Mouse (Mus musculus) heart, embryonic 11.5 days (tissue): ENCODE measurements around the gene Nsun7. TPM values are rescaled to one million over a fixed set of nuclear protein-coding genes. Genes with fewer than 3 reads are reported as not detected.

Experiments
- ATAC-seq: fragments of 200-750 bp; cut with Nextera tagmentation; replicated peaks from 2 replicates; pipeline ENCODE4 v1.8.0; 2017; ENCODE audit warnings: moderate library complexity; ENCODE audit not compliant: insufficient number of reproducible peaks, low FRiP score, low TSS enrichment
- H3K27ac ChIP-seq: fragments of 300-500 bp; sonication (generic); 2 replicates; pipeline ENCODE4 v1.5.1; 2014; ENCODE audit warnings: mild to moderate bottlenecking, low read depth, low read length
- H3K27me3 ChIP-seq: fragments of 300-500 bp; sonication (generic); 2 replicates; pipeline ENCODE4 v1.6.1; 2014; ENCODE audit warnings: mild to moderate bottlenecking, low read length, mixed read lengths; ENCODE audit not compliant: control insufficient read depth, insufficient read depth
- H3K36me3 ChIP-seq: fragments of 300-500 bp; sonication (generic); 2 replicates; pipeline ENCODE4 v1.6.1; 2014; ENCODE audit warnings: mild to moderate bottlenecking, low read length, moderate library complexity, mixed read lengths; ENCODE audit not compliant: control insufficient read depth, insufficient read depth
- H3K4me1 ChIP-seq: fragments of 300-500 bp; sonication (generic); 2 replicates; pipeline ENCODE4 v1.6.1; 2014; ENCODE audit warnings: low read length; ENCODE audit not compliant: control insufficient read depth, insufficient read depth
- H3K4me2 ChIP-seq: fragments of 300-500 bp; sonication (generic); 2 replicates; pipeline ENCODE4 v1.6.1; 2014; ENCODE audit warnings: mild to moderate bottlenecking, moderate library complexity
- H3K4me3 ChIP-seq: fragments of 300-500 bp; sonication (generic); 2 replicates; pipeline ENCODE4 v1.5.1; 2014; ENCODE audit warnings: low read depth, low read length
- H3K9ac ChIP-seq: fragments of 300-500 bp; sonication (generic); 2 replicates; pipeline ENCODE4 v1.6.1; 2014; ENCODE audit warnings: mild to moderate bottlenecking, low read depth, low read length, moderate library complexity
- H3K9me3 ChIP-seq: fragments of 300-500 bp; sonication (generic); replicated peaks from 2 replicates; pipeline ENCODE4 v1.6.1; 2016; ENCODE audit warnings: low read length; ENCODE audit not compliant: control insufficient read depth
- WGBS: fragments of 180-500 bp; shearing (Covaris S2); extraction: QIAGEN DNeasy Blood & Tissue Kit; methylation state at CpG from one replicate; pipeline ENCODE4 v1.1.7; 2014; ENCODE audit not compliant: insufficient replicate concordance; 5-methylcytosine and 5-hydroxymethylcytosine counted together
- polyA plus RNA-seq: library from polyadenylated mRNA; unstranded; fragments of >200 nt; fragmentation: Nextera tagmentation; extraction: Ambion mirVana; gene quantifications from 2 replicates; pipeline ENCODE4 v1.2.1, GENCODE M21; 2014

Nsun7 gene
- polyA plus RNA-seq, 1 experiment from 2014 or later = 0.23 TPM

DNA sequence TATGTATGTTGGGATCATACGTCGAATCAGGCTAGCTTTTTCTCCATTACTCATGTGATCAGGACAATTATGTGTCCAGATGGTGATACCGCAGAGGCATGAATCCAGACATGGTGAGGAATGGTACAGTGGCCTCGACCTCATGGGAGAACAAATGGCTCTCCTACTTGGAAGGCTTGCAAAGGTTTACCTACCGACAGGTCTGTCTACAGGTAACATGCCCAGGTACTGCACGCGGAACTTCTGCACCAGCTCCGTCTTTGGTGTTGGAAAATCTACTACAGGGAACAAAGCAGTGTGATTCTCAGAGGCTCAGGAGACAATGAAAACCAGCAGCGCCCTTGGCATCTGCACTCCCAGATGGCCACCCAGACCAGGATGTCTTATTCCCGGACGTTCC, 51.1 kb downstream of the Nsun7 start:
- Histone ChIP-seq H3K9ac (no peak overlapping the region), H3K4me3 (no peak overlapping the region), H3K27me3 (no peaks in the 10 kb centered on the region), H3K27ac (no peak overlapping the region), H3K9me3 (no peaks in the 10 kb centered on the region), H3K4me2 (no peak overlapping the region), H3K4me1 (no peaks in the 10 kb centered on the region), H3K36me3 (no peaks in the 10 kb centered on the region)
- WGBS = 87% methylated on average over 11 of the region's 11 CpGs
- no peak for ATAC-seq

DNA sequence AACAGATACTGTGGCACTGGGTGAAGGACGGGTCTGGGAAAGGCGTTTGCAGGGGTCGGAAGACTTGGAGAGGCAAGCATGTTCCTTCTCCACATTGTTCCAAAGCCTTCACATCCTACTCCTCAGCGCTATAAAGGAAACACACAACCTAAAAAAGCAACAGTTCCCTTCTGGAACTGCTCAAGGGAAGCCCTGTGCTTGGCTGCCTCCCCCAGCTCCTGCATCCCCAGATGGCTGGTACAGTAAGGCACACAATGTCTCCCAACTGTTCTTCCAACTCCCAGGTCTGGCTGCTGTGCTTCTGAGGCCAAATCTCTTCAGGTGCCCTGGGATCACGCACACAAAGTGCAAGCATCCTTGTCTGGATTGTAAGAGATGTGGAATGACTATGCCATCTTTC, 56.1 kb downstream of the Nsun7 start:
- WGBS = 83% methylated on average over 5 of the region's 5 CpGs
- ATAC-seq = no peak
- H3K36me3 ChIP-seq = no peaks in the 10 kb centered on the region

DNA sequence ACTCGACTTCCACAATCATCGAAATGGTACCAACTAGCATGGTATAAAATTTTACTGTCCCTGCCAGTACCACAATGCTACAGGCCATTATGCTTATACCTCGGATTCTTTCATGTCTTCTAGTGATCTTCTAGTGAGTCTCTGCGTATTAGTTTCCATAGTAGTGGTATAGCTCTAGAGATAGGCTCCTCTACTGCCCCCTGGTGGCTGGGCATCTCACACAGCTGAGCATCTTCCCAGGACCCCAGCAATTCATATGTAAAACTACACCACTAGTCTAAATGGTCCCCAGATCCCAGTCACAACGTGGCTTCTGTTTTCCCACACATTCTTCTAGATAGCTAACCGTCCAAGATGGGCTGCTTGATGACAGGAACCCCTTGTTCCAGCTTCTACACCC, 59.6 kb downstream of the Nsun7 start:
- H3K4me3 ChIP-seq = no peak overlapping the region
- no peaks in the 10 kb centered on the region for H3K9me3 ChIP-seq
- peaks cover 24% of the 10 kb centered on the region for H3K4me1 ChIP-seq
- WGBS = 64% methylated on average over 6 of the region's 6 CpGs
- H3K4me2 ChIP-seq = no peak overlapping the region; the same call in 1 of the 2 replicates
- H3K27me3 ChIP-seq = no peaks in the 10 kb centered on the region
- H3K9ac ChIP-seq = no peak overlapping the region
- peak overlapping the region; percentile 55 for H3K27ac ChIP-seq
- no peak for ATAC-seq
- no peaks in the 10 kb centered on the region for H3K36me3 ChIP-seq

More for the DNA sequence above, 56.1 kb downstream of the Nsun7 start:
- no peak overlapping the region for H3K4me3 ChIP-seq
- no peak overlapping the region for H3K9ac ChIP-seq
- no peak overlapping the region for H3K27ac ChIP-seq
- no peaks in the 10 kb centered on the region for H3K27me3 ChIP-seq
- H3K4me2 ChIP-seq = no peak overlapping the region
- H3K9me3 ChIP-seq = no peaks in the 10 kb centered on the region
- H3K4me1 ChIP-seq = peaks cover 12% of the 10 kb centered on the region

DNA sequence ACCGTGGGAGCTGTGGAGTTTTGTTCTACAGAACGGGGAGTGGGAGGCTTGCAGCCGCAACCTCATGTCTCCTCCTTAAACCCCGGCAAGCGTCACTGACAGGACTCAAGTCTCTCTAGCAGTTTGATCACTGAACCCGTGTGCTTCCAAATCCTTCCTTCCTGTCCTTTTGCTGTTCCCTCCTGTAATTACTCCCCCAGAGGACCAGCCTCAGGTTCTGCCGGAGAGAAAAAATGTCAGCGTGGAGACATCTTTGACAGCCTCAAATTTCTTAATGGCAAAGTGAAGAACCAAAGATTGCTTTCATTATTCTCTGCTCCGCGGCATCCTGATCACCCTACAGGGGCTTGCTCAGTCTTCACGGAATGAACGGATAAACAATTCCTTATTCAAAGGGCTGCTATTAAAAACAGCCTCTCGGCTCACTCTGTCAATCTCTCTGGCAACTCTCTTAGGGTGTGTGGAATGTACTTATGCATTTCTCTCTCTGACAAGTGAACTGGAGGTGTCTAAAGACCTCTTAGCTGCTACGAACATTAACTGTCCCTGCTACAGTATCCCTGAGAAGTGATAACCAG, 60.2 kb downstream of the Nsun7 start:
- WGBS = 47% methylated on average over 14 of the region's 14 CpGs
- H3K4me1 ChIP-seq = peaks cover 29% of the 10 kb centered on the region
- H3K4me2 ChIP-seq = peak overlapping the region; percentile 47
- no peaks in the 10 kb centered on the region for H3K9me3 ChIP-seq
- no peaks in the 10 kb centered on the region for H3K36me3 ChIP-seq
- H3K27ac ChIP-seq = peak overlapping the region; percentile 55
- ATAC-seq = no peak
- H3K4me3 ChIP-seq = no peak overlapping the region
- no peaks in the 10 kb centered on the region for H3K27me3 ChIP-seq
- 0 out of 2 replicates have a peak overlapping the region, but pooled peaks have one; percentile 22 for H3K9ac ChIP-seq

DNA sequence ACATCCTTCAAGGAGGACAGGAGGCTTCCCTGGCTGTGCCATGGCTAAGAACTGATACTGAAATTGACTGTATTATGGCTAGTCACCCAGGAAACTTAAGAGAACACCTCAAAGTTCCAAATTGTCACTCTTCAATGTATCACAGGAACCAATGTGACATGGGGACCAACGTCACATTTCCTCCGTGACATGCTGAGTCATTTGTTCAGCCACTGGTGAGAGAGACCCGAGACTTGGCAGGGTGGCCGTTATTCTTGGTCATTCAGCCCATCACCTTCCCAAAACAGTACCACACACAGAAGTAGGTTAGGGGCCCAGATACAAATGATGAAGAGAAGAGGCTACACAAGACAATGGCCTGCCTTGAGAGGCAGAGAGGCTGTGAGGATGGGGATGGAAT, 63.4 kb downstream of the Nsun7 start:
- H3K4me3 ChIP-seq = no peak overlapping the region; the same call in 1 of the 2 replicates
- no peaks in the 10 kb centered on the region for H3K27me3 ChIP-seq
- ATAC-seq = no peak
- H3K4me1 ChIP-seq = peaks cover 37% of the 10 kb centered on the region
- H3K36me3 ChIP-seq = no peaks in the 10 kb centered on the region
- H3K9me3 ChIP-seq = no peaks in the 10 kb centered on the region
- no peak overlapping the region for H3K9ac ChIP-seq
- H3K27ac ChIP-seq = peak overlapping the region; percentile 60
- H3K4me2 ChIP-seq = peak overlapping the region; percentile 22
- WGBS = 71% methylated on average over 4 of the region's 4 CpGs

DNA sequence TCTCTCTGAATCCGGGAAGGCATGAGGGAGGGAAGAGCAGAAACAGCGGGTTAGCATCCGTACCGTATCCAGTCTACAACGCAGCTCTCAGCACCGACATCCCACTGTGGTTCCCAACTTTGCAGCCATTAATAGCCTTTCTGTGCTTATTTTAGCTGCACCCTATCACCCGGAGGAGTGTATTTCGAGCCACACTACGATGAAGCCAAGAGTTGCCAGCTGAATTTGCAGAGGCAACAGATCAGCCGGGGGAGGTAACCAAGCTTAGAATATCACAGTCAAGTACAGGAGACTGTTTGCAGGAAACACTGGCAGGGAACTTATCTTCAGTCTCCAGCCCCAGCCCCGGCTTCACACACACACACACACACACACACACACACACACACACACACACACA, 63.9 kb downstream of the Nsun7 start:
- no peak overlapping the region for H3K9ac ChIP-seq
- H3K4me1 ChIP-seq = peaks cover 37% of the 10 kb centered on the region
- no peak for ATAC-seq
- H3K4me2 ChIP-seq = peak overlapping the region; percentile 22
- H3K4me3 ChIP-seq = no peak overlapping the region; the same call in 1 of the 2 replicates
- peak overlapping the region; percentile 60 for H3K27ac ChIP-seq
- 36% methylated on average over 11 of the region's 11 CpGs for WGBS
- H3K27me3 ChIP-seq = no peaks in the 10 kb centered on the region
- no peaks in the 10 kb centered on the region for H3K9me3 ChIP-seq
- H3K36me3 ChIP-seq = no peaks in the 10 kb centered on the region

DNA sequence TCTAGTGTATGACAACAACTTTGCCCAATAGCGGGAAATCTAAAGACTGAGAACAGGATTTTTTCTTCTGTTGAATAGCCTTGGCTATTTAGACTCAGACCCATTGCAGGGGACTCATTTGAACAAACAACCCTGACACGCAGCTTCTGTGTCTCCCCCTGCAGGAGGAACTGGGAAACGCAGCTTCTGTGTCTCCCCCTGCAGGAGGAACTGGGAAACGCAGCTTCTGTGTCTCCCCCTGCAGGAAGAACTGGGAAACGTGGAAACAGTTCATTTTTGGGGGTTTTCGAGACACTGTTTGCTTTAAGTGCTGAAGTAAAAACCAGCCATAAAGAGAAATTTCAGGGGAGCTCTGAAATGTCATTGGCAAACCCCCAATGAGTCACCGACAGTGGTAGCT, 66.7 kb downstream of the Nsun7 start:
- Histone ChIP-seq H3K4me3 (no peak overlapping the region), H3K27ac (no peak overlapping the region), H3K27me3 (no peaks in the 10 kb centered on the region), H3K36me3 (no peaks in the 10 kb centered on the region), H3K9ac (no peak overlapping the region), H3K4me1 (peaks cover 29% of the 10 kb centered on the region), H3K9me3 (no peaks in the 10 kb centered on the region), H3K4me2 (no peak overlapping the region)
- no peak for ATAC-seq
- WGBS = 76% methylated on average over 7 of the region's 7 CpGs

DNA sequence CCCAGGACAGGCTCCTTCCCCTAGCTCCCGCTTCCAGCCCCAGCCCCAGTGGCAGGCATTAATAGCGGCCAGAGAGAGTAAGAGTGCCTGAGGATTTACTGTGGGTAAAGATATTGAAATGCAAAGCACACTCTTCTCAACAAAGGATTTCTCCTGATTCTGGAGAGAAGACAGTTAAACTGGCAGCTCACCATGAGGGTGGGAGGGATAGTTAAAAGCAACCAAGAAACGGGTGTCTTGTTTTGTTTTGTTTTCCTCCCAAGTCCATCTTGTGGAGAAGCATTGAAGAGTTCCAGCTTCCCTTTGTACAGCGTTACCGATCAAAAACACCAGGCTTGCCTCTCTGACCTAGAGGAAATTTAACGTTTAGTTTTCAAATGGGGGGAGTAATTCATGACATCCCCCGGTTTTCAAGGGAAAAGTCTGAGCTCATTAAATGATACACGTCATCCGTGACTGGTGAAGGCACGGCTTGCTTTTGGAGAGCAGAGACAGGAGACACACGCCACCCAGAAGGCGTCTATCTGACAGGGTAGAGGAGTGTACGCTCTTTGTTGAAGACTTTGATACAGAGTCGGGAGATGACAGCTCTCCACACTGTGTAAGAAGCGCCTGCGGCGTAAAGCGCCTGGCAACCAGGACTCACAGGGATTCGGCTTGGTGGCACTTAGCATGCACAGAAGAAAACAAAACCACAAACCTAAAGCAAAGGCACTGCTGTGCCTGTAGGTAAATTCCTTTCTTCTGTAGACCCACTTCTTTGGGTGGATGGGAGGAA, 68.4 kb downstream of the Nsun7 start:
- no peak for ATAC-seq

More for the DNA sequence above, 68.4 kb downstream of the Nsun7 start:
- no peaks in the 10 kb centered on the region for H3K9me3 ChIP-seq
- peak overlapping the region; percentile 34 for H3K4me2 ChIP-seq
- H3K4me3 ChIP-seq = no peak overlapping the region
- no peak overlapping the region for H3K9ac ChIP-seq
- no peaks in the 10 kb centered on the region for H3K36me3 ChIP-seq
- no peaks in the 10 kb centered on the region for H3K27me3 ChIP-seq
- 45% methylated on average over 19 of the region's 19 CpGs for WGBS
- peaks cover 27% of the 10 kb centered on the region for H3K4me1 ChIP-seq
- H3K27ac ChIP-seq = no peak overlapping the region
